In genomic region chr10:117229826-117230225, GRCm38 (mm10) we compare ENCODE assay signal across 11 mouse cellular contexts. TPM values are rescaled to one million over a fixed set of nuclear protein-coding genes. Genes with fewer than 3 reads are reported as not detected.
DNase-seq lines count a peak whose midpoint lies in the region; ATAC-seq and TF ChIP-seq lines count a peak whose summit lies in the region.
"Had no signal": no experiment of that assay in that cellular context is flagged by ENCODE, and none has a peak within 500 bp of the region (broad histone marks: within the 10 kb centered on the region; RNA-seq: fewer than 3 reads in every experiment).

No protein-coding gene starts in this region.

- no peaks in the 10 kb centered on the region for H3K36me3 ChIP-seq in hindbrain, embryonic 13.5 days
- no peaks in the 10 kb centered on the region for H3K36me3 ChIP-seq in hindbrain, embryonic 11.5 days (ENCODE audit: control insufficient read depth, insufficient read depth, low read length)
- no peaks in the 10 kb centered on the region for H3K36me3 ChIP-seq in intestine, embryonic 15.5 days
- H3K36me3 ChIP-seq in liver, postnatal 0 days (replicated peaks; ENCODE audit: insufficient read depth, low read length), result no peaks in the 10 kb centered on the region
- no peaks in the 10 kb centered on the region for H3K36me3 ChIP-seq in thymus, adult 2 months (ENCODE audit: control insufficient read depth, insufficient read depth, low read length)

- H3K4me1 ChIP-seq in hindbrain, embryonic 13.5 days (replicated peaks), result peaks cover 3% of the 10 kb centered on the region; the same call in 1 of the 2 replicates
- H3K4me1 ChIP-seq in hindbrain, embryonic 11.5 days (replicated peaks; ENCODE audit: control insufficient read depth, insufficient read depth, low read length), result no peaks in the 10 kb centered on the region
- H3K4me1 ChIP-seq in intestine, embryonic 15.5 days (replicated peaks), result 0 out of 2 replicates have a peak, but pooled peaks cover under 1% of the 10 kb centered on the region
- H3K4me1 ChIP-seq in liver, postnatal 0 days (ENCODE audit: insufficient read depth), result peaks cover 5% of the 10 kb centered on the region
- no peaks in the 10 kb centered on the region for H3K4me1 ChIP-seq in thymus, adult 2 months (replicated peaks; ENCODE audit: control insufficient read depth, insufficient read depth, low read length)

- no peak for DNase-seq in hindbrain, embryonic 11.5 days (ENCODE audit: low spot score)
- peak; percentile 95 for DNase-seq in R1 (ENCODE audit: low read depth, low spot score)
- no peak for DNase-seq in liver, postnatal 0 days
- DNase-seq in gastrocnemius, adult 2 months, result no peak
- DNase-seq in thymus, adult 2 months, result no peak

- no peak overlapping the region for H3K4me2 ChIP-seq in hindbrain, embryonic 13.5 days
- H3K4me2 ChIP-seq in hindbrain, embryonic 11.5 days (replicated peaks; ENCODE audit: low read depth, low read length), result no peak overlapping the region
- no peak overlapping the region for H3K4me2 ChIP-seq in intestine, embryonic 15.5 days (replicated peaks)
- H3K4me2 ChIP-seq in liver, postnatal 0 days (ENCODE audit: low read depth, low read length), result no peak overlapping the region

- no peak for TF ChIP-seq CTCF in liver, postnatal 0 days (IDR thresholded peaks at IDR 0.05; ENCODE audit: low read depth)
- TF ChIP-seq CTCF in gastrocnemius, adult 2 months (IDR thresholded peaks at IDR 0.05), result no peak
- TF ChIP-seq CTCF in thymus, adult 2 months (IDR thresholded peaks at IDR 0.05; ENCODE audit: borderline replicate concordance, control insufficient read depth, extremely low read depth, insufficient read depth, low read length, poor library complexity), result no peak

- no peak overlapping the region for H3K4me3 ChIP-seq in hindbrain, embryonic 13.5 days
- no peak overlapping the region for H3K4me3 ChIP-seq in hindbrain, embryonic 11.5 days (ENCODE audit: low read depth, low read length)
- no peak overlapping the region for H3K4me3 ChIP-seq in intestine, embryonic 15.5 days (replicated peaks)
- no peak overlapping the region for H3K4me3 ChIP-seq in liver, postnatal 0 days (ENCODE audit: low read depth, low read length)
- H3K4me3 ChIP-seq in gastrocnemius, adult 2 months, result no peak overlapping the region
- no peak overlapping the region for H3K4me3 ChIP-seq in thymus, adult 2 months (ENCODE audit: control insufficient read depth, insufficient read depth, low read length)

- no peak overlapping the region for H3K9ac ChIP-seq in hindbrain, embryonic 13.5 days
- H3K9ac ChIP-seq in hindbrain, embryonic 11.5 days (ENCODE audit: low read depth, low read length), result no peak overlapping the region
- no peak overlapping the region for H3K9ac ChIP-seq in intestine, embryonic 15.5 days
- H3K9ac ChIP-seq in liver, postnatal 0 days (replicated peaks), result no peak overlapping the region

- H3K9me3 ChIP-seq in hindbrain, embryonic 13.5 days, result no peaks in the 10 kb centered on the region
- no peaks in the 10 kb centered on the region for H3K9me3 ChIP-seq in hindbrain, embryonic 11.5 days (ENCODE audit: control insufficient read depth, low read length)
- H3K9me3 ChIP-seq in intestine, embryonic 15.5 days, result no peaks in the 10 kb centered on the region
- no peaks in the 10 kb centered on the region for H3K9me3 ChIP-seq in liver, postnatal 0 days (ENCODE audit: low read length)

- no peak for TF ChIP-seq POLR2A in thymus, adult 2 months (IDR thresholded peaks at IDR 0.05; ENCODE audit: control insufficient read depth, extremely low read depth, insufficient read depth, low read length, poor library complexity)

- no peaks in the 10 kb centered on the region for H3K27me3 ChIP-seq in hindbrain, embryonic 13.5 days
- H3K27me3 ChIP-seq in hindbrain, embryonic 11.5 days (ENCODE audit: control insufficient read depth, insufficient read depth, low read length), result no peaks in the 10 kb centered on the region
- no peaks in the 10 kb centered on the region for H3K27me3 ChIP-seq in intestine, embryonic 15.5 days (replicated peaks)
- no peaks in the 10 kb centered on the region for H3K27me3 ChIP-seq in liver, postnatal 0 days (ENCODE audit: insufficient read depth, low read length)
- H3K27me3 ChIP-seq in thymus, adult 2 months (ENCODE audit: control insufficient read depth, insufficient read depth, low read length), result no peaks in the 10 kb centered on the region

- TF ChIP-seq EP300 in liver, postnatal 0 days (IDR thresholded peaks at IDR 0.05; ENCODE audit: low read depth), result no peak

- H3K27ac ChIP-seq in hindbrain, embryonic 13.5 days, result no peak overlapping the region
- no peak overlapping the region for H3K27ac ChIP-seq in hindbrain, embryonic 11.5 days (ENCODE audit: low read depth, low read length)
- no peak overlapping the region for H3K27ac ChIP-seq in intestine, embryonic 15.5 days
- no peak overlapping the region for H3K27ac ChIP-seq in liver, postnatal 0 days (ENCODE audit: low read depth)
- H3K27ac ChIP-seq in gastrocnemius, adult 2 months, result no peak overlapping the region
- no peak overlapping the region for H3K27ac ChIP-seq in thymus, adult 2 months (ENCODE audit: control insufficient read depth, insufficient read depth, low read length)

- 0 out of 2 replicates have a peak, but pooled peaks have one; percentile 57 for ATAC-seq in hindbrain, embryonic 13.5 days (ENCODE audit: low FRiP score)
- no peak for ATAC-seq in hindbrain, embryonic 11.5 days (ENCODE audit: low FRiP score)
- ATAC-seq in intestine, embryonic 15.5 days, result peak; percentile 68
- peak; percentile 58; the same call in 1 of the 2 replicates for ATAC-seq in liver, postnatal 0 days
- ATAC-seq in erythroid progenitor cell, adult 5-6 weeks (replicated peaks; ENCODE audit: low FRiP score, poor library complexity, severe bottlenecking), result no peak

- 75% methylated on average over 16 of the region's 16 CpGs for WGBS in hindbrain, embryonic 13.5 days
- 70% methylated on average over 16 of the region's 16 CpGs for WGBS in hindbrain, embryonic 11.5 days
- WGBS in intestine, embryonic 15.5 days, result 66% methylated on average over 16 of the region's 16 CpGs
- 67% methylated on average over 16 of the region's 16 CpGs for WGBS in liver, postnatal 0 days (ENCODE audit: insufficient replicate concordance)
- 84% methylated on average over 16 of the region's 16 CpGs for WGBS in thymus, adult 2 months

- intact Hi-C loops in gastrocnemius, adult 2 months (cut with DNase I), result loop anchor here (10.0 kb wide), 1 partner anchor 475 kb away; no protein-coding TSS in a partner anchor

RNA-seq across cellular contexts. Expression of gene Yeats4, which starts 5.5 kb away (rescaled TPM):
- polyA plus RNA-seq in hindbrain, embryonic 13.5 days (2015; fragmentation: Nextera tagmentation; extraction: Ambion mirVana), result 126 and 127 TPM in 2 replicates
- polyA plus RNA-seq in hindbrain, embryonic 11.5 days (2014; fragmentation: Nextera tagmentation; extraction: Ambion mirVana), result 141 and 146 TPM in 2 replicates
- 62.5 and 64.9 TPM in 2 replicates for polyA plus RNA-seq in intestine, embryonic 15.5 days (2015; fragmentation: Nextera tagmentation; extraction: Ambion mirVana)
- 31.2 and 32.2 TPM in 2 replicates for polyA plus RNA-seq in liver, postnatal 0 days (2015; fragmentation: Nextera tagmentation; extraction: Ambion mirVana)
- 10 to 100 TPM; 16.9 to 17.1 TPM for total RNA-seq in gastrocnemius, adult 2 months (2021)
- total RNA-seq in erythroid progenitor cell, adult 5-6 weeks (2015; ENCODE audit: low replicate concordance), result 36.4 and 65.8 TPM in 2 replicates
- total RNA-seq in erythroid progenitor cell, adult 5-6 weeks (2017; ENCODE audit: low replicate concordance), result 57.3 and 94.7 TPM in 2 replicates
- 41.6 and 43.3 TPM in 2 replicates for polyA plus RNA-seq in thymus, adult 2 months (2012; rRNA removed)

RNA-seq across cellular contexts. Expression of gene 9530003J23Rik, which starts 8.7 kb away (rescaled TPM):
- polyA plus RNA-seq in hindbrain, embryonic 13.5 days (2015; fragmentation: Nextera tagmentation; extraction: Ambion mirVana), result 0.16 TPM in 1 of 2 replicates, not detected in the other
- not detected in 2 replicates for polyA plus RNA-seq in hindbrain, embryonic 11.5 days (2014; fragmentation: Nextera tagmentation; extraction: Ambion mirVana)
- polyA plus RNA-seq in intestine, embryonic 15.5 days (2015; fragmentation: Nextera tagmentation; extraction: Ambion mirVana), result not detected in 2 replicates
- not detected in 2 replicates for polyA plus RNA-seq in liver, postnatal 0 days (2015; fragmentation: Nextera tagmentation; extraction: Ambion mirVana)
- total RNA-seq in gastrocnemius, adult 2 months (2021), result not detected
- total RNA-seq in erythroid progenitor cell, adult 5-6 weeks (2015; ENCODE audit: low replicate concordance), result not detected in 2 replicates
- not detected in 2 replicates for total RNA-seq in erythroid progenitor cell, adult 5-6 weeks (2017; ENCODE audit: low replicate concordance)
- not detected in 2 replicates for polyA plus RNA-seq in thymus, adult 2 months (2012; rRNA removed)
- total RNA-seq: adrenal gland, adult 18-20 months had no signal
- polyA plus RNA-seq: frontal cortex, adult 2 months; spleen, adult 2 months had no signal

RNA-seq across cellular contexts. Expression of gene Lyz2, which starts 52.3 kb away (rescaled TPM):
- polyA plus RNA-seq in hindbrain, embryonic 13.5 days (2015; fragmentation: Nextera tagmentation; extraction: Ambion mirVana), result 25.9 and 29.3 TPM in 2 replicates
- 15.2 and 20.5 TPM in 2 replicates for polyA plus RNA-seq in hindbrain, embryonic 11.5 days (2014; fragmentation: Nextera tagmentation; extraction: Ambion mirVana)
- 97.1 and 105 TPM in 2 replicates for polyA plus RNA-seq in intestine, embryonic 15.5 days (2015; fragmentation: Nextera tagmentation; extraction: Ambion mirVana)
- polyA plus RNA-seq in liver, postnatal 0 days (2015; fragmentation: Nextera tagmentation; extraction: Ambion mirVana), result 542 and 556 TPM in 2 replicates
- 10 to 100 TPM; 30.6 to 45.9 TPM for total RNA-seq in gastrocnemius, adult 2 months (2021)
- 1,587 and 1,837 TPM in 2 replicates for total RNA-seq in erythroid progenitor cell, adult 5-6 weeks (2015; ENCODE audit: low replicate concordance)
- 739 and 760 TPM in 2 replicates for total RNA-seq in erythroid progenitor cell, adult 5-6 weeks (2017; ENCODE audit: low replicate concordance)
- 301 and 482 TPM in 2 replicates for polyA plus RNA-seq in thymus, adult 2 months (2012; rRNA removed)

Comparison
In these comparisons a context has a peak if more than half of its experiments do, and no peak if none do; other contexts are left out.
1. ATAC-seq: peak in hindbrain, embryonic 13.5 days (single experiment), intestine, embryonic 15.5 days (single experiment) and liver, postnatal 0 days (single experiment); none in hindbrain, embryonic 11.5 days (single experiment) and erythroid progenitor cell, adult 5-6 weeks (single experiment).